Mouse (Mus musculus): ENCODE measurements around the gene Ccl25.

- TF ChIP-seq POLR2A (IDR thresholded peaks at IDR 0.05; ENCODE audit: borderline replicate concordance, insufficient read depth, low read length) (no peak), CTCF (IDR thresholded peaks at IDR 0.05; ENCODE audit: borderline replicate concordance, insufficient read depth, low read depth, low read length) (no peak)
Measured at GRCm38 (mm10) chr8:4368470-4368869, 43.5 kb downstream of the Ccl25 start.
